Mouse (Mus musculus): ENCODE results near the gene Inhbb. TPM values are rescaled to one million over a fixed set of nuclear protein-coding genes. Genes with fewer than 3 reads are reported as not detected.
A peak's percentile ranks its signal among the peaks of the same experiment; 100 is the strongest.

Gene Inhbb
- polyA plus RNA-seq (2014; fragmentation: Nextera tagmentation; extraction: Ambion mirVana), result 1.5 and 2.0 TPM in 2 replicates

GRCm38 (mm10) chr1:119421576-119422421 is at the start of gene Inhbb:
Inhbb (minus strand) TSS chr1:119422248.
- Histone ChIP-seq H3K4me3 (ENCODE audit: low read depth, low read length) (peak within 1 kb of the TSS; percentile 67), H3K27ac (ENCODE audit: low read length) (no peak within 1 kb of the TSS), H3K36me3 (ENCODE audit: control insufficient read depth, insufficient read depth, low read length) (no peaks in the 10 kb centered on the region), H3K4me2 (replicated peaks; ENCODE audit: low read depth, low read length) (peak within 1 kb of the TSS; percentile 99), H3K9me3 (ENCODE audit: control insufficient read depth, low read depth, low read length) (no peaks in the 10 kb centered on the region), H3K27me3 (ENCODE audit: control insufficient read depth, insufficient read depth, low read length) (peaks cover 46% of the 10 kb centered on the region), H3K9ac (replicated peaks; ENCODE audit: low read depth, low read length) (peak within 1 kb of the TSS; percentile 40; the same call in 1 of the 2 replicates), H3K4me1 (ENCODE audit: control insufficient read depth, insufficient read depth, low read length) (peaks cover 11% of the 10 kb centered on the region; the same call in 1 of the 2 replicates)
- WGBS, result under 1% methylated on average over 65 of the region's 92 CpGs
- peak; percentile 30; the same call in 1 of the 2 replicates for ATAC-seq (ENCODE audit: insufficient number of reproducible peaks, insufficient read depth, low FRiP score, low read depth)

DNA sequence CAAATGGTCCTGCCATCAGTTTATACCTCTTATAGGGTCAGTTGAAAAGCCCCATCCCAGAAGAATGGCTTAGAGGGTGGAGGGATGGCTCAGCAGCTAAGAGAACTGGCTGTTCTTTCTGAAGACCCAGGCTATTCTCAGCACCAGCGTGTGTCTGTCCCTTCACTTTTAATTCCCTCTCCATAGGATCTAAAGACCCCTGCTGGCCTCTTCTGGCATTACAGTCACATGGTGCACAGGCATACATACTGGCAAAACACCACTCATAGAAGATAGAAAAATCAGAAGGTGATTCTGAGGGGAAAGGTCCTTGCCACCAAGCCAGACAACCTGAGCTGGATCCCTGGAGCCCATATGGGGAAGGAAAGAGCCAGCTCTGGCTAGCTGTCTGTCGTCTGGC is 41.3 kb upstream of the Inhbb start:
- Histone ChIP-seq H3K4me2 (replicated peaks; ENCODE audit: low read depth, low read length) (no peak overlapping the region), H3K4me3 (ENCODE audit: low read depth, low read length) (no peak overlapping the region), H3K9me3 (ENCODE audit: control insufficient read depth, low read depth, low read length) (no peaks in the 10 kb centered on the region), H3K9ac (replicated peaks; ENCODE audit: low read depth, low read length) (no peak overlapping the region), H3K27me3 (ENCODE audit: control insufficient read depth, insufficient read depth, low read length) (no peaks in the 10 kb centered on the region), H3K36me3 (ENCODE audit: control insufficient read depth, insufficient read depth, low read length) (no peaks in the 10 kb centered on the region), H3K4me1 (ENCODE audit: control insufficient read depth, insufficient read depth, low read length) (no peaks in the 10 kb centered on the region), H3K27ac (ENCODE audit: low read length) (no peak overlapping the region)
- ATAC-seq (ENCODE audit: insufficient number of reproducible peaks, insufficient read depth, low FRiP score, low read depth), result no peak
- 42% methylated on average over 2 of the region's 2 CpGs for WGBS

- H3K4me3 ChIP-seq (ENCODE audit: low read depth, low read length), result no peak overlapping the region
- H3K27me3 ChIP-seq (ENCODE audit: control insufficient read depth, insufficient read depth, low read length), result 0 out of 2 replicates have a peak, but pooled peaks cover 3% of the 10 kb centered on the region
- H3K27ac ChIP-seq (ENCODE audit: low read length), result no peak overlapping the region
- H3K9ac ChIP-seq (replicated peaks; ENCODE audit: low read depth, low read length), result no peak overlapping the region
- H3K4me2 ChIP-seq (replicated peaks; ENCODE audit: low read depth, low read length), result no peak overlapping the region
- H3K36me3 ChIP-seq (ENCODE audit: control insufficient read depth, insufficient read depth, low read length), result no peaks in the 10 kb centered on the region
- WGBS, result 79% methylated on average over 2 of the region's 2 CpGs
- no peaks in the 10 kb centered on the region for H3K9me3 ChIP-seq (ENCODE audit: control insufficient read depth, low read depth, low read length)
- H3K4me1 ChIP-seq (ENCODE audit: control insufficient read depth, insufficient read depth, low read length), result 0 out of 2 replicates have a peak, but pooled peaks cover 4% of the 10 kb centered on the region
- no peak for ATAC-seq (ENCODE audit: insufficient number of reproducible peaks, insufficient read depth, low FRiP score, low read depth)
These were observed 38.0 kb upstream of the Inhbb start for GRCm38 (mm10) chr1:119460062-119460461.

DNA sequence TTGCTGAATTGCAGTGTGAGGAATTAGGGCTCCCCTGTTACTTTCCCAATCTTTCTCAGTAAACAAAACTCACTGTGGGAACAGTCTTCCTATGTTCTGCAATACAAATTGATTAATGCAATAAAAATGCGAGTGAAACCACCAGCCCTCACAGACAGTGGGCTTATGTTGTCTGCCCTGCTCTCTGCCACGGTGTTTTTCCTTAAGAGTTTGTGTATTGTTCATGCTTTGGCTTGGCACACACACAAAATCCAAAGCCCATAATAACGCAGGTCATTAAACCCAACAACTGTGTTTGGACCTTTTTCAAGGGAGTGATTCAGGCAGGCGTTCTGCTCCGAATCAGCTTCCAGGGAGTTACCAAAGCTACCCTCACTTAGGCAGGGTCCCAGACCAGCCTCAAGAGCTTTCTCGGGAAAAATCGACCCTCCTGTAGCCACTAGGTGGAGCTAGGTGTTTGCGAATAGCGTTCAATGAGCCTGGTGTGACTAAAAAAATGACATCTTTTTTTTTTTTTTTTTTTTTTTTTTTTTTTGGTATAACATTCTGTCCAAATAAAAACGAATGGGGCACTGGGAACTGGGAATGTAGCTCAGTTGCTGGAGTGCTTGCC is 36.1 kb upstream of the Inhbb start:
- no peak overlapping the region for H3K27ac ChIP-seq (ENCODE audit: low read length)
- no peak for ATAC-seq (ENCODE audit: insufficient number of reproducible peaks, insufficient read depth, low FRiP score, low read depth)
- H3K9me3 ChIP-seq (ENCODE audit: control insufficient read depth, low read depth, low read length), result no peaks in the 10 kb centered on the region
- 13% methylated on average over 10 of the region's 10 CpGs for WGBS
- no peak overlapping the region for H3K4me2 ChIP-seq (replicated peaks; ENCODE audit: low read depth, low read length)
- 0 out of 2 replicates have a peak, but pooled peaks cover 4% of the 10 kb centered on the region for H3K4me1 ChIP-seq (ENCODE audit: control insufficient read depth, insufficient read depth, low read length)
- no peaks in the 10 kb centered on the region for H3K36me3 ChIP-seq (ENCODE audit: control insufficient read depth, insufficient read depth, low read length)
- H3K9ac ChIP-seq (replicated peaks; ENCODE audit: low read depth, low read length), result no peak overlapping the region
- no peak overlapping the region for H3K4me3 ChIP-seq (ENCODE audit: low read depth, low read length)
- H3K27me3 ChIP-seq (ENCODE audit: control insufficient read depth, insufficient read depth, low read length), result 0 out of 2 replicates have a peak, but pooled peaks cover 3% of the 10 kb centered on the region

DNA sequence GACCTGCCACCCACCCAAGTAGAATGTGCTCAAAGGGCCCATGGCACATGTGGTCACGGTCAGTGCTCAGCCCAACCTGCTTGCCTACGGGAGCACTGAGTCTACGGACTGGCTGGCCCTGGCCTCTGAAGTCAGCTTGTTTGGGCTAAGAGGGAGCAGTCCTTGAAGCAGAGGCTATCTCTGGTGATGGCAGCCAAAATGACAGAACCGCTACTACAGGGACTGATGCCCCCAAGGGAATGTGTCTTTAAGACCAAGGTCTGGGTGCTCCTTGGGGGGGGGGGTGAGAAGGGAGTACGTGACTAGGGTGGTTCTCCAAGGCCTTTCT is 35.4 kb upstream of the Inhbb start:
- no peak for ATAC-seq (ENCODE audit: insufficient number of reproducible peaks, insufficient read depth, low FRiP score, low read depth)
- no peak overlapping the region for H3K9ac ChIP-seq (replicated peaks; ENCODE audit: low read depth, low read length)
- H3K4me3 ChIP-seq (ENCODE audit: low read depth, low read length), result no peak overlapping the region
- WGBS, result 42% methylated on average over 5 of the region's 5 CpGs
- no peaks in the 10 kb centered on the region for H3K9me3 ChIP-seq (ENCODE audit: control insufficient read depth, low read depth, low read length)
- no peak overlapping the region for H3K27ac ChIP-seq (ENCODE audit: low read length)
- H3K4me1 ChIP-seq (ENCODE audit: control insufficient read depth, insufficient read depth, low read length), result 0 out of 2 replicates have a peak, but pooled peaks cover 4% of the 10 kb centered on the region
- no peaks in the 10 kb centered on the region for H3K36me3 ChIP-seq (ENCODE audit: control insufficient read depth, insufficient read depth, low read length)
- H3K4me2 ChIP-seq (replicated peaks; ENCODE audit: low read depth, low read length), result 0 out of 2 replicates have a peak overlapping the region, but pooled peaks have one; percentile 18
- H3K27me3 ChIP-seq (ENCODE audit: control insufficient read depth, insufficient read depth, low read length), result 0 out of 2 replicates have a peak, but pooled peaks cover 3% of the 10 kb centered on the region

DNA sequence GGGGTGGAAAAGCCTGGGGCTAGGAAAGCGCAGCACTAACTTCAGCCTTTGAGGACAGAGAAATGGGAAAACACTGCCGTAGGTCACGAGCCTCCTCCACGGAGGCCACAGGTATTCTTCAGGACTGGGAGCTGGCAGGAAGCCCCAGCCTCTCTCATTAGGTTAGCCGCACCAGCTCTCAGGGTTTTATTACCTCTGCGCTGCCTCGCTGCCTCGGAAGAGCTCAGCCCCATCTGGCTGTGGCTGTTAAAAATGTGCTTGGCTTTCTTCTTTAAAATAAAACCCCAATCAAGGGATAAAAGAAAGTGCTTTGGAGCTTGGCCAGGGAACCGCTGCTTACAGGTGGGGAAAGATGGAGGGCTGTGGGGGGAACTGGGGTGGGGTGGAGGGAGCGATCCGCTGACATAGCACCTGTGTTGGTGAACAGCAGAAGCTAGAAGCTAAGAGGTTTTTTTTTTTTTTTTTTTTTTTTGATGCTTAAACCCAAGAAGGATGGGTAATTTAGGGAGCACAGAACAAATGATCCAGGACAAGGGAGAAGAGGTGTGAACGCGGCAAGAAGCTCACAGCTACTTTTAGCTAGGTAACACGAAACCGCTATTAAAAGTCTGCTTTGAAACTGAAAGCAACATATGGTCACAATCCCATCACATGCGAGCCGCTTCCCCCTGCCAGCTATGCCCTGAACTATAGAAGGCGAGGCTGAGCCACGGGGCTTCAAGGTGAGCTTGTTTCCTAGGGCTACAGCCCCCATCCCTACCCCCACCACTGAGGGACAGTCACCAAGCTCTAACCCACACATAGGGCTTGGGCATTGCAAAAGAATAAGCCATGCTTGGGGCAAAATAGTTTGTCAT is 34.9 kb upstream of the Inhbb start:
- Histone ChIP-seq H3K4me2 (replicated peaks; ENCODE audit: low read depth, low read length) (0 out of 2 replicates have a peak overlapping the region, but pooled peaks have one; percentile 18), H3K4me1 (ENCODE audit: control insufficient read depth, insufficient read depth, low read length) (0 out of 2 replicates have a peak, but pooled peaks cover 4% of the 10 kb centered on the region), H3K27ac (ENCODE audit: low read length) (no peak overlapping the region), H3K27me3 (ENCODE audit: control insufficient read depth, insufficient read depth, low read length) (0 out of 2 replicates have a peak, but pooled peaks cover 3% of the 10 kb centered on the region), H3K36me3 (ENCODE audit: control insufficient read depth, insufficient read depth, low read length) (no peaks in the 10 kb centered on the region), H3K4me3 (ENCODE audit: low read depth, low read length) (no peak overlapping the region), H3K9me3 (ENCODE audit: control insufficient read depth, low read depth, low read length) (no peaks in the 10 kb centered on the region), H3K9ac (replicated peaks; ENCODE audit: low read depth, low read length) (no peak overlapping the region)
- 19% methylated on average over 19 of the region's 19 CpGs for WGBS
- no peak for ATAC-seq (ENCODE audit: insufficient number of reproducible peaks, insufficient read depth, low FRiP score, low read depth)

GRCm38 (mm10) chr1:119453731-119454130 is 31.7 kb upstream of the Inhbb start:
- Histone ChIP-seq H3K27ac (ENCODE audit: low read length) (no peak overlapping the region), H3K36me3 (ENCODE audit: control insufficient read depth, insufficient read depth, low read length) (no peaks in the 10 kb centered on the region), H3K4me2 (replicated peaks; ENCODE audit: low read depth, low read length) (no peak overlapping the region), H3K9me3 (ENCODE audit: control insufficient read depth, low read depth, low read length) (no peaks in the 10 kb centered on the region), H3K4me3 (ENCODE audit: low read depth, low read length) (no peak overlapping the region), H3K9ac (replicated peaks; ENCODE audit: low read depth, low read length) (no peak overlapping the region), H3K27me3 (ENCODE audit: control insufficient read depth, insufficient read depth, low read length) (0 out of 2 replicates have a peak, but pooled peaks cover 3% of the 10 kb centered on the region), H3K4me1 (ENCODE audit: control insufficient read depth, insufficient read depth, low read length) (0 out of 2 replicates have a peak, but pooled peaks cover 4% of the 10 kb centered on the region)
- 67% methylated on average over 3 of the region's 4 CpGs for WGBS
- no peak for ATAC-seq (ENCODE audit: insufficient number of reproducible peaks, insufficient read depth, low FRiP score, low read depth)

DNA sequence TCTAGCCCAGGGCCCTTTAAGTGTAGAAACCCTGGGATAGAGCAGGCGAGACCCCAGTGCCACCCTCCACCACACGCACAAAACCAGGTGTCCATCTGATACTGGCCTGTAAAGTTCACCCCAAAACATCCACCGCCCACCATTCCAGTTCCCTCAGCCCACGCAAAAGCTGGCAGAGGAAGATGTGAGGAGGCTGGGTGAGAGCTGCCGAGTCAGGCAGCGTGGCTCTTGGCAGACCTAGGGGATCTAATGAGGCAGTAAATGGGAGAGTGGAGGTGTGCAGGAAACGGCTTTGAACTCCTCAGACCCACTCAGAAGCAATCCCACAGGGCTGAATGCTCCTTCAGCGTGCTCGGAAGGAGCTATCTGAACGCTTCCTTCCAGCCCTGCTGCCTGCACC is 29.4 kb upstream of the Inhbb start:
- WGBS, result 70% methylated on average over 10 of the region's 10 CpGs
- Histone ChIP-seq H3K4me2 (replicated peaks; ENCODE audit: low read depth, low read length) (no peak overlapping the region), H3K4me3 (ENCODE audit: low read depth, low read length) (no peak overlapping the region), H3K9ac (replicated peaks; ENCODE audit: low read depth, low read length) (no peak overlapping the region), H3K9me3 (ENCODE audit: control insufficient read depth, low read depth, low read length) (no peaks in the 10 kb centered on the region), H3K27ac (ENCODE audit: low read length) (no peak overlapping the region), H3K27me3 (ENCODE audit: control insufficient read depth, insufficient read depth, low read length) (0 out of 2 replicates have a peak, but pooled peaks cover 3% of the 10 kb centered on the region), H3K4me1 (ENCODE audit: control insufficient read depth, insufficient read depth, low read length) (no peaks in the 10 kb centered on the region), H3K36me3 (ENCODE audit: control insufficient read depth, insufficient read depth, low read length) (no peaks in the 10 kb centered on the region)
- no peak for ATAC-seq (ENCODE audit: insufficient number of reproducible peaks, insufficient read depth, low FRiP score, low read depth)

Measured in stomach, embryonic 14.5 days (tissue).